Mouse (Mus musculus): ENCODE results near the gene Sobp.

- TF ChIP-seq TAL1 (conservative IDR thresholded peaks at IDR 0.05; ENCODE audit: low read depth, low read length) (no peak), CTCF (IDR thresholded peaks at IDR 0.05; ENCODE audit: low read depth, low read length) (no peak), GATA1 (IDR thresholded peaks at IDR 0.05; ENCODE audit: borderline replicate concordance, low read length) (no peak)
Observed at GRCm38 (mm10) chr10:43164406-43164805, 9.9 kb downstream of the Sobp start.
